Mouse (Mus musculus) CH12.LX (cell line): ENCODE results near the gene Cbfb. TPM values are rescaled to one million over a fixed set of nuclear protein-coding genes. Genes with fewer than 3 reads are reported as not detected.

ENCODE experiments used
- DNase-seq: peaks from one replicate; pipeline ENCODE4 v3.0.0-alpha.2; 2013; ENCODE audit errors: extremely low read depth
- H3K27ac ChIP-seq: 2 replicates; pipeline ENCODE4 v1.5.1; 2012; ENCODE audit warnings: low read depth, mild to moderate bottlenecking, control low read depth, moderate library complexity; ENCODE audit not compliant: insufficient read depth
- H3K27me3 ChIP-seq: replicated peaks from 2 replicates; pipeline ENCODE3; 2012; ENCODE audit warnings: inconsistent platforms
- H3K36me3 ChIP-seq, 2 experiments: replicated peaks in 1 of 2; 2 replicates each; pipeline versions ENCODE3 to v1.6.1; 2012; ENCODE audit warnings: inconsistent platforms in 1 of 2, low read length in 1 of 2, mild to moderate bottlenecking in 1 of 2, mixed read lengths in 1 of 2, moderate library complexity in 1 of 2; ENCODE audit not compliant: control insufficient read depth in 1 of 2, insufficient read depth in 1 of 2
- H3K4me1 ChIP-seq, 2 experiments: 2 replicates each; pipeline ENCODE4 v1.6.1; 2012; ENCODE audit warnings: inconsistent platforms in 1 of 2, moderate library complexity in 1 of 2; ENCODE audit not compliant: insufficient read depth in 2 of 2, control insufficient read depth in 1 of 2
- H3K4me2 ChIP-seq: 2 replicates; pipeline ENCODE4 v1.6.1; 2012; ENCODE audit warnings: low read depth, mild to moderate bottlenecking, control low read depth; ENCODE audit not compliant: poor library complexity, insufficient read depth, severe bottlenecking
- H3K4me3 ChIP-seq, 3 experiments: fragments of 150-350 bp in 1 of 3; sonication (generic) in 1 of 3; replicated peaks in 1 of 3; 2 replicates each; pipeline versions ENCODE3 to v1.5.1; 2011 to 2012; ENCODE audit warnings: low read depth in 2 of 3, low read length in 2 of 3, mild to moderate bottlenecking in 2 of 3, moderate library complexity in 2 of 3, control low read depth in 1 of 3, improper control_type of control experiment in 1 of 3, inconsistent platforms in 1 of 3, mixed read lengths in 1 of 3; ENCODE audit not compliant: poor library complexity in 1 of 3
- H3K79me2 ChIP-seq: replicated peaks from 2 replicates; pipeline ENCODE4 v1.6.1; 2012; ENCODE audit warnings: mild to moderate bottlenecking, moderate library complexity; ENCODE audit not compliant: control insufficient read depth, poor library complexity, insufficient read depth, severe bottlenecking; ENCODE audit errors: extremely low read depth
- H3K9ac ChIP-seq: 2 replicates; pipeline ENCODE4 v1.6.1; 2012; ENCODE audit warnings: low read depth, mild to moderate bottlenecking, control low read depth, moderate library complexity; ENCODE audit not compliant: insufficient read depth
- H3K9me3 ChIP-seq: replicated peaks from 2 replicates; pipeline ENCODE3; 2012; ENCODE audit warnings: low read length, inconsistent platforms, mixed read lengths
- E2F4 ChIP-seq: IDR thresholded peaks from 2 replicates; pipeline ENCODE4 v1.6.1; 2011; ENCODE audit warnings: low read depth, low read length, improper control_type of control experiment; ENCODE audit not compliant: insufficient replicate concordance
- ELF1 ChIP-seq: IDR thresholded peaks from 2 replicates; pipeline ENCODE4 v1.6.1; 2014; ENCODE audit warnings: low read depth, mild to moderate bottlenecking, inconsistent platforms, low read length, improper control_type of control experiment
- EP300 ChIP-seq: IDR thresholded peaks from 2 replicates; pipeline ENCODE4 v1.6.1; 2011; ENCODE audit warnings: low read length, improper control_type of control experiment
- ETS1 ChIP-seq: conservative IDR thresholded peaks from 2 replicates; pipeline ENCODE4 v1.6.1; 2012; ENCODE audit warnings: low read depth, mild to moderate bottlenecking, inconsistent platforms, low read length, improper control_type of control experiment, moderate library complexity
- IRF4 ChIP-seq: IDR thresholded peaks from 2 replicates; pipeline ENCODE4 v1.6.1; 2014; ENCODE audit warnings: low read depth, mild to moderate bottlenecking, inconsistent platforms, low read length, improper control_type of control experiment
- KAT2A ChIP-seq: IDR thresholded peaks from 2 replicates; pipeline ENCODE4 v1.6.1; 2012; ENCODE audit warnings: low read length, improper control_type of control experiment, inconsistent platforms; ENCODE audit not compliant: insufficient replicate concordance
- MAFK ChIP-seq: IDR thresholded peaks from 2 replicates; pipeline ENCODE4 v1.6.1; 2011; ENCODE audit warnings: low read length, improper control_type of control experiment; ENCODE audit not compliant: insufficient replicate concordance
- MAX ChIP-seq: IDR thresholded peaks from 2 replicates; pipeline ENCODE4 v1.6.1; 2011; ENCODE audit warnings: low read length, improper control_type of control experiment
- MAZ ChIP-seq: IDR thresholded peaks from 2 replicates; pipeline ENCODE4 v1.6.1; 2012; ENCODE audit warnings: low read depth, mild to moderate bottlenecking, inconsistent platforms, low read length, improper control_type of control experiment, moderate library complexity
- MEF2A ChIP-seq: IDR thresholded peaks from 2 replicates; pipeline ENCODE4 v1.6.1; 2014; ENCODE audit warnings: low read depth, mild to moderate bottlenecking, inconsistent platforms, low read length, improper control_type of control experiment, borderline replicate concordance
- MXI1 ChIP-seq: IDR thresholded peaks from 2 replicates; pipeline ENCODE4 v1.6.1; 2011; ENCODE audit warnings: mild to moderate bottlenecking, low read depth, low read length, improper control_type of control experiment
- MYC ChIP-seq: IDR thresholded peaks from 2 replicates; pipeline ENCODE4 v1.6.1; 2011; ENCODE audit warnings: low read depth, mild to moderate bottlenecking, improper control_type of control experiment, low read length
- SIN3A ChIP-seq: IDR thresholded peaks from 2 replicates; pipeline ENCODE4 v1.6.1; 2012; ENCODE audit warnings: low read length, improper control_type of control experiment, inconsistent platforms
- TBP ChIP-seq: conservative IDR thresholded peaks from 2 replicates; pipeline ENCODE4 v1.6.1; 2011; ENCODE audit warnings: low read depth, low read length, improper control_type of control experiment
- USF1 ChIP-seq: IDR thresholded peaks from 2 replicates; pipeline ENCODE4 v1.6.1; 2014; ENCODE audit warnings: low read depth, mild to moderate bottlenecking, inconsistent platforms, low read length, improper control_type of control experiment
- ZC3H11A ChIP-seq: IDR thresholded peaks from 2 replicates; pipeline ENCODE4 v1.6.1; 2012; ENCODE audit warnings: low read depth, mild to moderate bottlenecking, inconsistent platforms, low read length, improper control_type of control experiment
- ZNF384 ChIP-seq: IDR thresholded peaks from 2 replicates; pipeline ENCODE4 v1.6.1; 2012; ENCODE audit warnings: low read depth, low read length, improper control_type of control experiment, inconsistent platforms
- dilution Hi-C: fragments of 300-500 bp; cut with MboI; formaldehyde crosslinking; loops from 2 replicates; pipeline ENCODE4 v1.14.3; 2020; ENCODE audit warnings: low sequenced_read_pairs; ENCODE audit not compliant: extremely low pct_unique_long_range_greater_than_20kb, extremely low pct_ligation_motif_present
- in situ Hi-C: fragments of 300-500 bp; cut with MboI; formaldehyde crosslinking; loops from 3 replicates; pipeline ENCODE4 v1.14.3; 2019; ENCODE audit warnings: low sequenced_read_pairs, low pct_ligation_motif_present, low pct_unique_long_range_greater_than_20kb, mixed read lengths
- polyA plus RNA-seq: library from polyadenylated mRNA; unstranded; fragments of >175 nt; gene quantifications from 2 replicates; pipeline ENCODE4 v1.2.1, GENCODE M21; 2012; ENCODE audit warnings: low read depth; ENCODE audit not compliant: insufficient read length
- total RNA-seq, 2 experiments: library from RNA; depleted of rRNA; stranded (reverse); fragments of 300-350 nt in 1 of 2; fragments of >200 nt in 1 of 2; gene quantifications; 2 replicates each; pipeline ENCODE4 v1.2.3; 2012 to 2014

The Cbfb gene
- total and polyA plus RNA-seq, 3 experiments, result 49.7 to 170 (median 97.7) TPM

GRCm38 (mm10) chr8:105266775-105267174, 96.3 kb downstream of the Cbfb start:
- no peaks in the 10 kb centered on the region for H3K79me2 ChIP-seq
- peaks cover 0 to 24% of the 10 kb centered on the region in 2 experiments; a peak in 2 of 4 replicates for H3K4me1 ChIP-seq
- dilution Hi-C loops (no loop called here), in situ Hi-C loops (no loop called here)
- TF ChIP-seq SIN3A (0 out of 2 replicates have a peak, but pooled peaks have one; percentile 26), IRF4 (peak; percentile 26; the same call in 1 of the 2 replicates), E2F4 (no peak), ZNF384 (no peak), EP300 (peak; percentile 51; the same call in 1 of the 2 replicates), MYC (no peak), KAT2A (no peak), TBP (no peak), MAX (no peak), MAFK (no peak), MAZ (0 out of 2 replicates have a peak, but pooled peaks have one; percentile 50), USF1 (no peak), ETS1 (peak; percentile 54), ELF1 (no peak), MXI1 (no peak), ZC3H11A (no peak), MEF2A (no peak)
- TF ChIP-seq, all 38 proteins: peak for 5
- H3K9ac ChIP-seq, result no peak overlapping the region
- peaks cover 19% of the 10 kb centered on the region for H3K9me3 ChIP-seq
- no peaks in the 10 kb centered on the region for H3K27me3 ChIP-seq
- H3K36me3 ChIP-seq, result peaks cover 22 to 40% of the 10 kb centered on the region in 2 experiments
- H3K4me3 ChIP-seq, result peak overlapping the region in 1 of 3 experiments; percentile 1
- no peak overlapping the region for H3K27ac ChIP-seq
- H3K4me2 ChIP-seq, result no peak overlapping the region
- peak; percentile 90 for DNase-seq

Other genes starting within 250 kb of the Cbfb start
Only the 20 nearest of the 24 such genes appear.
- gene Ces2g, start 209.0 kb upstream of the Cbfb start, total RNA-seq (2012; rRNA removed), result 0.17 and 0.30 TPM in 2 replicates
- 0.07 TPM in 1 of 2 replicates, not detected in the other for gene Ces2g, start 209.0 kb upstream of the Cbfb start, total RNA-seq (2014; rRNA removed)
- gene Ces2g, start 209.0 kb upstream of the Cbfb start, polyA plus RNA-seq, result 0.11 and 0.14 TPM in 2 replicates
- gene Ces2h, start 169.8 kb upstream of the Cbfb start, total RNA-seq (2012; rRNA removed), result not detected in 2 replicates
- gene Ces2h, start 169.8 kb upstream of the Cbfb start, total RNA-seq (2014; rRNA removed), result not detected in 2 replicates
- not detected in 2 replicates for gene Ces2h, start 169.8 kb upstream of the Cbfb start, polyA plus RNA-seq
- gene Ces3a, start 122.1 kb upstream of the Cbfb start, total RNA-seq (2012; rRNA removed), result not detected in 2 replicates
- gene Ces3a, start 122.1 kb upstream of the Cbfb start, total RNA-seq (2014; rRNA removed), result not detected in 2 replicates
- gene Ces3a, start 122.1 kb upstream of the Cbfb start, polyA plus RNA-seq, result not detected in 2 replicates
- not detected in 2 replicates for gene Ces3b, start 86.9 kb upstream of the Cbfb start, total RNA-seq (2012; rRNA removed)
- not detected in 2 replicates for gene Ces3b, start 86.9 kb upstream of the Cbfb start, total RNA-seq (2014; rRNA removed)
- gene Ces3b, start 86.9 kb upstream of the Cbfb start, polyA plus RNA-seq, result not detected in 2 replicates
- gene Ces4a, start 38.9 kb upstream of the Cbfb start, total RNA-seq (2012; rRNA removed), result not detected in 2 replicates
- not detected in 2 replicates for gene Ces4a, start 38.9 kb upstream of the Cbfb start, total RNA-seq (2014; rRNA removed)
- not detected in 2 replicates for gene Ces4a, start 38.9 kb upstream of the Cbfb start, polyA plus RNA-seq
- gene D230025D16Rik, start 54.5 kb downstream of the Cbfb start, total RNA-seq (2012; rRNA removed), result 10.7 and 11.9 TPM in 2 replicates
- gene D230025D16Rik, start 54.5 kb downstream of the Cbfb start, total RNA-seq (2014; rRNA removed), result 19.2 and 21.5 TPM in 2 replicates
- gene D230025D16Rik, start 54.5 kb downstream of the Cbfb start, polyA plus RNA-seq, result 13.5 and 14.0 TPM in 2 replicates
- 4.0 and 4.1 TPM in 2 replicates for gene B3gnt9, start 84.5 kb downstream of the Cbfb start, total RNA-seq (2012; rRNA removed)
- gene B3gnt9, start 84.5 kb downstream of the Cbfb start, total RNA-seq (2014; rRNA removed), result 0.66 and 0.78 TPM in 2 replicates
- gene B3gnt9, start 84.5 kb downstream of the Cbfb start, polyA plus RNA-seq, result 0.57 and 0.91 TPM in 2 replicates
- gene Tradd, start 93.9 kb downstream of the Cbfb start, total RNA-seq (2012; rRNA removed), result 30.8 and 31.0 TPM in 2 replicates
- 20.4 and 20.7 TPM in 2 replicates for gene Tradd, start 93.9 kb downstream of the Cbfb start, total RNA-seq (2014; rRNA removed)
- 18.6 and 24.3 TPM in 2 replicates for gene Tradd, start 93.9 kb downstream of the Cbfb start, polyA plus RNA-seq
- gene Fbxl8, start 94.0 kb downstream of the Cbfb start, total RNA-seq (2012; rRNA removed), result 8.6 and 10.5 TPM in 2 replicates
- gene Fbxl8, start 94.0 kb downstream of the Cbfb start, total RNA-seq (2014; rRNA removed), result 4.6 and 5.2 TPM in 2 replicates
- gene Fbxl8, start 94.0 kb downstream of the Cbfb start, polyA plus RNA-seq, result 5.4 and 5.9 TPM in 2 replicates
- gene Hsf4, start 99.1 kb downstream of the Cbfb start, total RNA-seq (2012; rRNA removed), result 0.08 TPM in 1 of 2 replicates, not detected in the other
- gene Hsf4, start 99.1 kb downstream of the Cbfb start, total RNA-seq (2014; rRNA removed), result not detected in 2 replicates
- gene Hsf4, start 99.1 kb downstream of the Cbfb start, polyA plus RNA-seq, result not detected in 2 replicates
- gene Nol3, start 105.5 kb downstream of the Cbfb start, total RNA-seq (2012; rRNA removed), result 0.34 and 0.42 TPM in 2 replicates
- not detected in 2 replicates for gene Nol3, start 105.5 kb downstream of the Cbfb start, total RNA-seq (2014; rRNA removed)
- 0.31 TPM in 1 of 2 replicates, not detected in the other for gene Nol3, start 105.5 kb downstream of the Cbfb start, polyA plus RNA-seq
- gene 4931428F04Rik, start 119.2 kb downstream of the Cbfb start, total RNA-seq (2012; rRNA removed), result 4.7 and 4.8 TPM in 2 replicates
- 2.2 and 2.7 TPM in 2 replicates for gene 4931428F04Rik, start 119.2 kb downstream of the Cbfb start, total RNA-seq (2014; rRNA removed)
- 9.1 and 9.4 TPM in 2 replicates for gene 4931428F04Rik, start 119.2 kb downstream of the Cbfb start, polyA plus RNA-seq
- 10.9 and 12.5 TPM in 2 replicates for gene Exoc3l, start 125.4 kb downstream of the Cbfb start, total RNA-seq (2012; rRNA removed)
- gene Exoc3l, start 125.4 kb downstream of the Cbfb start, total RNA-seq (2014; rRNA removed), result 3.9 and 4.4 TPM in 2 replicates
- 6.3 and 7.5 TPM in 2 replicates for gene Exoc3l, start 125.4 kb downstream of the Cbfb start, polyA plus RNA-seq
- 51.0 and 62.4 TPM in 2 replicates for gene E2f4, start 127.0 kb downstream of the Cbfb start, total RNA-seq (2012; rRNA removed)
- gene E2f4, start 127.0 kb downstream of the Cbfb start, total RNA-seq (2014; rRNA removed), result 34.1 and 39.9 TPM in 2 replicates
- 165 and 198 TPM in 2 replicates for gene E2f4, start 127.0 kb downstream of the Cbfb start, polyA plus RNA-seq
- gene Elmo3, start 134.9 kb downstream of the Cbfb start, total RNA-seq (2012; rRNA removed), result 1.4 and 1.6 TPM in 2 replicates
- 0.72 and 0.77 TPM in 2 replicates for gene Elmo3, start 134.9 kb downstream of the Cbfb start, total RNA-seq (2014; rRNA removed)
- gene Elmo3, start 134.9 kb downstream of the Cbfb start, polyA plus RNA-seq, result 1.3 and 2.4 TPM in 2 replicates
- gene Lrrc29, start 155.6 kb downstream of the Cbfb start, total RNA-seq (2012; rRNA removed), result 1.7 and 1.8 TPM in 2 replicates
- 0.73 and 1.4 TPM in 2 replicates for gene Lrrc29, start 155.6 kb downstream of the Cbfb start, total RNA-seq (2014; rRNA removed)
- gene Lrrc29, start 155.6 kb downstream of the Cbfb start, polyA plus RNA-seq, result 1.4 and 1.8 TPM in 2 replicates
- gene Tmem208, start 155.7 kb downstream of the Cbfb start, total RNA-seq (2012; rRNA removed), result 88.1 and 113 TPM in 2 replicates
- gene Tmem208, start 155.7 kb downstream of the Cbfb start, total RNA-seq (2014; rRNA removed), result 133 and 135 TPM in 2 replicates
- 76.2 and 99.9 TPM in 2 replicates for gene Tmem208, start 155.7 kb downstream of the Cbfb start, polyA plus RNA-seq
- 3.1 and 3.5 TPM in 2 replicates for gene Fhod1, start 177.3 kb downstream of the Cbfb start, total RNA-seq (2012; rRNA removed)
- 0.81 and 1.8 TPM in 2 replicates for gene Fhod1, start 177.3 kb downstream of the Cbfb start, total RNA-seq (2014; rRNA removed)
- 7.4 and 8.1 TPM in 2 replicates for gene Fhod1, start 177.3 kb downstream of the Cbfb start, polyA plus RNA-seq
- 3.5 and 4.5 TPM in 2 replicates for gene Slc9a5, start 178.2 kb downstream of the Cbfb start, total RNA-seq (2012; rRNA removed)
- gene Slc9a5, start 178.2 kb downstream of the Cbfb start, total RNA-seq (2014; rRNA removed), result 0.72 and 0.95 TPM in 2 replicates
- gene Slc9a5, start 178.2 kb downstream of the Cbfb start, polyA plus RNA-seq, result 3.1 and 3.5 TPM in 2 replicates
- 0.80 and 1.1 TPM in 2 replicates for gene Plekhg4, start 202.6 kb downstream of the Cbfb start, total RNA-seq (2012; rRNA removed)
- 0.44 and 0.59 TPM in 2 replicates for gene Plekhg4, start 202.6 kb downstream of the Cbfb start, total RNA-seq (2014; rRNA removed)
- 0.33 and 0.54 TPM in 2 replicates for gene Plekhg4, start 202.6 kb downstream of the Cbfb start, polyA plus RNA-seq